Mouse (Mus musculus) ovary, postnatal 36 days (tissue): ENCODE measurements around the gene Slc31a2.

Source experiments
- DNase-seq: peaks from one replicate; pipeline ENCODE4 v3.0.0; 2022; ENCODE audit warnings: low spot score, mixed read lengths

Gene Slc31a2

GRCm38 (mm10) chr4:62318294-62318693 is 55.9 kb downstream of the Slc31a2 start:
- no peak for DNase-seq

GRCm38 (mm10) chr4:62322684-62323083 is 60.3 kb downstream of the Slc31a2 start:
- no peak for DNase-seq

- no peak for DNase-seq
These were observed 63.7 kb downstream of the Slc31a2 start for GRCm38 (mm10) chr4:62326111-62326510.

GRCm38 (mm10) chr4:62328941-62329660 is 66.7 kb downstream of the Slc31a2 start:
- no peak for DNase-seq

- no peak for DNase-seq
These were observed 69.6 kb downstream of the Slc31a2 start for GRCm38 (mm10) chr4:62331977-62332376.

- DNase-seq, result no peak
These were observed 76.2 kb downstream of the Slc31a2 start for GRCm38 (mm10) chr4:62338536-62338935.

GRCm38 (mm10) chr4:62344000-62344399 is 81.6 kb downstream of the Slc31a2 start:
- no peak for DNase-seq

- no peak for DNase-seq
These were observed 83.5 kb downstream of the Slc31a2 start for GRCm38 (mm10) chr4:62345827-62346226.

GRCm38 (mm10) chr4:62347605-62348328 is 85.4 kb downstream of the Slc31a2 start:
- DNase-seq, result no peak
